Mouse (Mus musculus): Measurements from ENCODE around the gene Brwd3. TPM values are rescaled to one million over a fixed set of nuclear protein-coding genes. Genes with fewer than 3 reads are reported as not detected.

Gene Brwd3
- polyA plus RNA-seq, 1 experiment from 2014 or later, result 1.6 TPM

- TF ChIP-seq CTCF (IDR thresholded peaks at IDR 0.05; ENCODE audit: low read depth), result no peak
- no peaks in the 10 kb centered on the region for H3K27me3 ChIP-seq (replicated peaks; ENCODE audit: control insufficient read depth, insufficient read depth, low read length)
- WGBS, result 59% methylated on average over 3 of the region's 3 CpGs
- H3K9me3 ChIP-seq (ENCODE audit: control insufficient read depth), result no peaks in the 10 kb centered on the region
- no peaks in the 10 kb centered on the region for H3K4me1 ChIP-seq (replicated peaks; ENCODE audit: control insufficient read depth, insufficient read depth, low read length)
- ATAC-seq, result no peak
- no peak overlapping the region for H3K4me3 ChIP-seq (ENCODE audit: low read depth, low read length)
- H3K4me2 ChIP-seq (replicated peaks; ENCODE audit: low read depth), result no peak overlapping the region
- H3K9ac ChIP-seq (ENCODE audit: low read depth, low read length), result no peak overlapping the region
- no peak overlapping the region for H3K27ac ChIP-seq (ENCODE audit: low read depth, low read length)
- no peaks in the 10 kb centered on the region for H3K36me3 ChIP-seq (ENCODE audit: control insufficient read depth, insufficient read depth)
Measured at GRCm38 (mm10) chrX:108729068-108729467, 105.1 kb downstream of the Brwd3 start.

GRCm38 (mm10) chrX:108728334-108728733, 105.8 kb downstream of the Brwd3 start:
- no peak for TF ChIP-seq CTCF (IDR thresholded peaks at IDR 0.05; ENCODE audit: low read depth)
- H3K9ac ChIP-seq (ENCODE audit: low read depth, low read length), result no peak overlapping the region
- H3K4me3 ChIP-seq (ENCODE audit: low read depth, low read length), result no peak overlapping the region
- no peaks in the 10 kb centered on the region for H3K36me3 ChIP-seq (ENCODE audit: control insufficient read depth, insufficient read depth)
- no peaks in the 10 kb centered on the region for H3K4me1 ChIP-seq (replicated peaks; ENCODE audit: control insufficient read depth, insufficient read depth, low read length)
- WGBS, result 63% methylated on average over 3 of the region's 3 CpGs
- ATAC-seq, result no peak
- H3K27ac ChIP-seq (ENCODE audit: low read depth, low read length), result no peak overlapping the region
- H3K4me2 ChIP-seq (replicated peaks; ENCODE audit: low read depth), result no peak overlapping the region
- H3K27me3 ChIP-seq (replicated peaks; ENCODE audit: control insufficient read depth, insufficient read depth, low read length), result no peaks in the 10 kb centered on the region
- no peaks in the 10 kb centered on the region for H3K9me3 ChIP-seq (ENCODE audit: control insufficient read depth)

- no peak for TF ChIP-seq CTCF (IDR thresholded peaks at IDR 0.05; ENCODE audit: low read depth)
- Histone ChIP-seq H3K4me2 (replicated peaks; ENCODE audit: low read depth) (no peak overlapping the region), H3K36me3 (ENCODE audit: control insufficient read depth, insufficient read depth) (no peaks in the 10 kb centered on the region), H3K27ac (ENCODE audit: low read depth, low read length) (no peak overlapping the region), H3K9ac (ENCODE audit: low read depth, low read length) (no peak overlapping the region), H3K9me3 (ENCODE audit: control insufficient read depth) (no peaks in the 10 kb centered on the region), H3K27me3 (replicated peaks; ENCODE audit: control insufficient read depth, insufficient read depth, low read length) (no peaks in the 10 kb centered on the region), H3K4me3 (ENCODE audit: low read depth, low read length) (no peak overlapping the region), H3K4me1 (replicated peaks; ENCODE audit: control insufficient read depth, insufficient read depth, low read length) (no peaks in the 10 kb centered on the region)
- ATAC-seq, result no peak
Measured at GRCm38 (mm10) chrX:108724241-108724640, 109.9 kb downstream of the Brwd3 start.

- no peak overlapping the region for H3K9ac ChIP-seq (ENCODE audit: low read depth, low read length)
- TF ChIP-seq CTCF (IDR thresholded peaks at IDR 0.05; ENCODE audit: low read depth), result no peak
- no peak overlapping the region for H3K27ac ChIP-seq (ENCODE audit: low read depth, low read length)
- H3K4me2 ChIP-seq (replicated peaks; ENCODE audit: low read depth), result no peak overlapping the region
- no peaks in the 10 kb centered on the region for H3K4me1 ChIP-seq (replicated peaks; ENCODE audit: control insufficient read depth, insufficient read depth, low read length)
- H3K27me3 ChIP-seq (replicated peaks; ENCODE audit: control insufficient read depth, insufficient read depth, low read length), result no peaks in the 10 kb centered on the region
- no peak overlapping the region for H3K4me3 ChIP-seq (ENCODE audit: low read depth, low read length)
- H3K9me3 ChIP-seq (ENCODE audit: control insufficient read depth), result no peaks in the 10 kb centered on the region
- H3K36me3 ChIP-seq (ENCODE audit: control insufficient read depth, insufficient read depth), result no peaks in the 10 kb centered on the region
- 64% methylated on average over 1 of the region's 1 CpGs for WGBS
- ATAC-seq, result no peak
Measured at GRCm38 (mm10) chrX:108722447-108722846, 111.7 kb downstream of the Brwd3 start.

GRCm38 (mm10) chrX:108704312-108704711, 129.9 kb downstream of the Brwd3 start:
- TF ChIP-seq CTCF (IDR thresholded peaks at IDR 0.05; ENCODE audit: low read depth), result no peak
- Histone ChIP-seq H3K27me3 (replicated peaks; ENCODE audit: control insufficient read depth, insufficient read depth, low read length) (no peaks in the 10 kb centered on the region), H3K4me2 (replicated peaks; ENCODE audit: low read depth) (no peak overlapping the region), H3K4me3 (ENCODE audit: low read depth, low read length) (no peak overlapping the region), H3K4me1 (replicated peaks; ENCODE audit: control insufficient read depth, insufficient read depth, low read length) (no peaks in the 10 kb centered on the region), H3K36me3 (ENCODE audit: control insufficient read depth, insufficient read depth) (no peaks in the 10 kb centered on the region), H3K9me3 (ENCODE audit: control insufficient read depth) (no peaks in the 10 kb centered on the region), H3K9ac (ENCODE audit: low read depth, low read length) (no peak overlapping the region), H3K27ac (ENCODE audit: low read depth, low read length) (no peak overlapping the region)
- no peak for ATAC-seq
- WGBS, result 66% methylated on average over 2 of the region's 2 CpGs

Other genes starting within 250 kb of the Brwd3 start
- 0.87 and 1.1 TPM in 2 replicates for gene Gm379, start 169.5 kb downstream of the Brwd3 start, polyA plus RNA-seq (2015; fragmentation: Nextera tagmentation; extraction: Ambion mirVana)
- 24.1 and 25.8 TPM in 2 replicates for gene Hmgn5, start 179.0 kb upstream of the Brwd3 start, polyA plus RNA-seq (2015; fragmentation: Nextera tagmentation; extraction: Ambion mirVana)

All from intestine, postnatal 0 days (tissue).